Mouse (Mus musculus): ENCODE data around the gene Lrp4. TPM values are rescaled to one million over a fixed set of nuclear protein-coding genes. Genes with fewer than 3 reads are reported as not detected.

The Lrp4 gene
- polyA plus RNA-seq, 1 experiment from 2014 or later: 11.4 TPM

- no peaks in the 10 kb centered on the region for H3K9me3 ChIP-seq
- peak overlapping the region; percentile 57 for H3K27ac ChIP-seq
- peaks cover 43% of the 10 kb centered on the region for H3K4me1 ChIP-seq
- H3K27me3 ChIP-seq: no peaks in the 10 kb centered on the region
- H3K4me3 ChIP-seq: no peak overlapping the region
- no peaks in the 10 kb centered on the region for H3K36me3 ChIP-seq
- 69% methylated on average over 5 of the region's 5 CpGs for WGBS
- H3K4me2 ChIP-seq: no peak overlapping the region
- no peak for ATAC-seq (ENCODE audit: borderline replicate concordance, extremely low read depth, low FRiP score, low TSS enrichment)
- no peak overlapping the region for H3K9ac ChIP-seq
These were observed 20.0 kb upstream of the Lrp4 start for GRCm38 (mm10) chr2:91437116-91437815.

- no peaks in the 10 kb centered on the region for H3K27me3 ChIP-seq
- no peak overlapping the region for H3K4me3 ChIP-seq
- no peak overlapping the region for H3K9ac ChIP-seq
- WGBS: 58% methylated on average over 10 of the region's 10 CpGs
- peaks cover 56% of the 10 kb centered on the region for H3K4me1 ChIP-seq
- H3K36me3 ChIP-seq: no peaks in the 10 kb centered on the region
- H3K9me3 ChIP-seq: no peaks in the 10 kb centered on the region
- peak overlapping the region; percentile 82 for H3K27ac ChIP-seq
- no peak overlapping the region for H3K4me2 ChIP-seq
- ATAC-seq (ENCODE audit: borderline replicate concordance, extremely low read depth, low FRiP score, low TSS enrichment): no peak
These were observed 18.0 kb upstream of the Lrp4 start for GRCm38 (mm10) chr2:91439271-91439670.

GRCm38 (mm10) chr2:91439876-91440275 is 17.4 kb upstream of the Lrp4 start:
- Histone ChIP-seq H3K27me3 (no peaks in the 10 kb centered on the region), H3K9me3 (no peaks in the 10 kb centered on the region), H3K4me2 (no peak overlapping the region), H3K36me3 (no peaks in the 10 kb centered on the region), H3K4me3 (no peak overlapping the region), H3K9ac (no peak overlapping the region), H3K27ac (peak overlapping the region; percentile 82), H3K4me1 (peaks cover 56% of the 10 kb centered on the region)
- WGBS: 40% methylated on average over 1 of the region's 1 CpGs
- peak; percentile 58; the same call in 1 of the 2 replicates for ATAC-seq (ENCODE audit: borderline replicate concordance, extremely low read depth, low FRiP score, low TSS enrichment)

- no peak for ATAC-seq (ENCODE audit: borderline replicate concordance, extremely low read depth, low FRiP score, low TSS enrichment)
- no peak overlapping the region for H3K4me3 ChIP-seq
- peak overlapping the region; percentile 82 for H3K27ac ChIP-seq
- no peaks in the 10 kb centered on the region for H3K36me3 ChIP-seq
- WGBS: 80% methylated on average over 5 of the region's 5 CpGs
- peaks cover 56% of the 10 kb centered on the region for H3K4me1 ChIP-seq
- no peak overlapping the region for H3K9ac ChIP-seq
- no peak overlapping the region for H3K4me2 ChIP-seq
- H3K27me3 ChIP-seq: no peaks in the 10 kb centered on the region
- H3K9me3 ChIP-seq: no peaks in the 10 kb centered on the region
These were observed 16.6 kb upstream of the Lrp4 start for GRCm38 (mm10) chr2:91440686-91441085.

GRCm38 (mm10) chr2:91441715-91442114 is 15.6 kb upstream of the Lrp4 start:
- H3K4me1 ChIP-seq: peaks cover 56% of the 10 kb centered on the region

GRCm38 (mm10) chr2:91442241-91442640 is 15.1 kb upstream of the Lrp4 start:
- no peaks in the 10 kb centered on the region for H3K36me3 ChIP-seq
- peak overlapping the region; percentile 82 for H3K27ac ChIP-seq
- no peak for ATAC-seq (ENCODE audit: borderline replicate concordance, extremely low read depth, low FRiP score, low TSS enrichment)
- H3K9ac ChIP-seq: no peak overlapping the region
- peaks cover 53% of the 10 kb centered on the region for H3K4me1 ChIP-seq
- no peaks in the 10 kb centered on the region for H3K9me3 ChIP-seq
- H3K4me3 ChIP-seq: no peak overlapping the region
- 5% methylated on average over 1 of the region's 1 CpGs for WGBS
- H3K27me3 ChIP-seq: no peaks in the 10 kb centered on the region
- H3K4me2 ChIP-seq: peak overlapping the region; percentile 5; the same call in 1 of the 2 replicates

More at GRCm38 (mm10) chr2:91441715-91442114, 15.6 kb upstream of the Lrp4 start:
- Histone ChIP-seq H3K9ac (no peak overlapping the region), H3K36me3 (no peaks in the 10 kb centered on the region), H3K27me3 (no peaks in the 10 kb centered on the region), H3K9me3 (no peaks in the 10 kb centered on the region), H3K4me3 (no peak overlapping the region), H3K4me2 (no peak overlapping the region), H3K27ac (peak overlapping the region; percentile 82)
- ATAC-seq (ENCODE audit: borderline replicate concordance, extremely low read depth, low FRiP score, low TSS enrichment): peak; percentile 55
- 45% methylated on average over 2 of the region's 2 CpGs for WGBS

- no peaks in the 10 kb centered on the region for H3K36me3 ChIP-seq
- H3K9ac ChIP-seq: peak within 1 kb of the TSS; percentile 26; the same call in 1 of the 2 replicates
- no peaks in the 10 kb centered on the region for H3K9me3 ChIP-seq
- no peaks in the 10 kb centered on the region for H3K27me3 ChIP-seq
- under 1% methylated on average over 19 of the region's 19 CpGs for WGBS
- H3K4me1 ChIP-seq: peaks cover 40% of the 10 kb centered on the region
- ATAC-seq (ENCODE audit: borderline replicate concordance, extremely low read depth, low FRiP score, low TSS enrichment): peak; percentile 82
- H3K4me3 ChIP-seq: peak within 1 kb of the TSS; percentile 67
- H3K4me2 ChIP-seq: peak within 1 kb of the TSS; percentile 70
- no peak within 1 kb of the TSS for H3K27ac ChIP-seq
These were observed 12.9 kb upstream of the Lrp4 start, which contains the start of gene 1110051M20Rik for GRCm38 (mm10) chr2:91444286-91444892. Gene 1110051M20Rik (minus strand): TSS chr2:91444704.

GRCm38 (mm10) chr2:91449662-91450061 is 7.6 kb upstream of the Lrp4 start:
- no peak overlapping the region for H3K27ac ChIP-seq
- peaks cover 9% of the 10 kb centered on the region for H3K4me1 ChIP-seq
- H3K4me3 ChIP-seq: no peak overlapping the region
- no peaks in the 10 kb centered on the region for H3K27me3 ChIP-seq
- H3K9me3 ChIP-seq: no peaks in the 10 kb centered on the region
- WGBS: 62% methylated on average over 1 of the region's 1 CpGs
- no peaks in the 10 kb centered on the region for H3K36me3 ChIP-seq
- H3K4me2 ChIP-seq: no peak overlapping the region
- no peak for ATAC-seq (ENCODE audit: borderline replicate concordance, extremely low read depth, low FRiP score, low TSS enrichment)
- H3K9ac ChIP-seq: no peak overlapping the region

GRCm38 (mm10) chr2:91450316-91450715 is 7.0 kb upstream of the Lrp4 start:
- no peaks in the 10 kb centered on the region for H3K27me3 ChIP-seq
- no peak overlapping the region for H3K4me3 ChIP-seq
- 39% methylated on average over 9 of the region's 9 CpGs for WGBS
- no peak overlapping the region for H3K9ac ChIP-seq
- H3K4me1 ChIP-seq: peaks cover 9% of the 10 kb centered on the region
- no peak overlapping the region for H3K27ac ChIP-seq
- H3K4me2 ChIP-seq: no peak overlapping the region
- no peaks in the 10 kb centered on the region for H3K9me3 ChIP-seq
- no peak for ATAC-seq (ENCODE audit: borderline replicate concordance, extremely low read depth, low FRiP score, low TSS enrichment)
- H3K36me3 ChIP-seq: no peaks in the 10 kb centered on the region

GRCm38 (mm10) chr2:91452658-91453057 is 4.7 kb upstream of the Lrp4 start:
- WGBS: 23% methylated on average over 8 of the region's 8 CpGs
- Histone ChIP-seq H3K4me2 (no peak overlapping the region), H3K4me3 (no peak overlapping the region)

GRCm38 (mm10) chr2:91453231-91454075 is 3.9 kb upstream of the Lrp4 start:
- H3K9ac ChIP-seq: no peak overlapping the region
- no peak overlapping the region for H3K4me2 ChIP-seq
- WGBS: 65% methylated on average over 9 of the region's 9 CpGs
- ATAC-seq (ENCODE audit: borderline replicate concordance, extremely low read depth, low FRiP score, low TSS enrichment): no peak
- no peaks in the 10 kb centered on the region for H3K27me3 ChIP-seq
- no peak overlapping the region for H3K27ac ChIP-seq
- no peaks in the 10 kb centered on the region for H3K9me3 ChIP-seq
- peaks cover 24% of the 10 kb centered on the region for H3K4me1 ChIP-seq
- no peaks in the 10 kb centered on the region for H3K36me3 ChIP-seq
- no peak overlapping the region for H3K4me3 ChIP-seq

More at GRCm38 (mm10) chr2:91452658-91453057, 4.7 kb upstream of the Lrp4 start:
- Histone ChIP-seq H3K36me3 (no peaks in the 10 kb centered on the region), H3K27me3 (no peaks in the 10 kb centered on the region), H3K9ac (no peak overlapping the region), H3K9me3 (no peaks in the 10 kb centered on the region), H3K4me1 (peaks cover 24% of the 10 kb centered on the region), H3K27ac (0 out of 2 replicates have a peak overlapping the region, but pooled peaks have one; percentile 13)
- ATAC-seq (ENCODE audit: borderline replicate concordance, extremely low read depth, low FRiP score, low TSS enrichment): no peak
